Comparison of ENCODE assay signal across 17 mouse cellular contexts in genomic region chr4:53782216-53783070, GRCm38 (mm10). TPM values are rescaled to one million over a fixed set of nuclear protein-coding genes. Genes with fewer than 3 reads are reported as not detected.
DNase-seq lines count a peak whose midpoint lies in the region; ATAC-seq and TF ChIP-seq lines count a peak whose summit lies in the region.
"Had no signal": no experiment of that assay in that cellular context is flagged by ENCODE, and none has a peak within 500 bp of the region (broad histone marks: within the 10 kb centered on the region; RNA-seq: fewer than 3 reads in every experiment).

No protein-coding gene starts in this region.

- H3K27ac ChIP-seq in forebrain, embryonic 12.5 days, result no peak overlapping the region
- no peak overlapping the region for H3K27ac ChIP-seq in forebrain, embryonic 16.5 days (ENCODE audit: low read length)
- peak overlapping the region; percentile 83 for H3K27ac ChIP-seq in bone marrow macrophage, adult 2 months (ENCODE audit: insufficient read depth, low read depth, low read length)
- H3K27ac ChIP-seq in macrophage, result peak overlapping the region; percentile 37
- H3K27ac ChIP-seq: forebrain, embryonic 13.5 days; hindbrain, embryonic 13.5 days; kidney, embryonic 15.5 days; liver, embryonic 15.5 days had no signal

- peaks cover 32% of the 10 kb centered on the region for H3K4me1 ChIP-seq in forebrain, embryonic 12.5 days
- peaks cover 11% of the 10 kb centered on the region for H3K4me1 ChIP-seq in forebrain, embryonic 16.5 days (replicated peaks; ENCODE audit: control insufficient read depth, insufficient read depth, low read length)
- H3K4me1 ChIP-seq in bone marrow macrophage, adult 2 months (ENCODE audit: control insufficient read depth, insufficient read depth, low read length), result peaks cover 59% of the 10 kb centered on the region
- H3K4me1 ChIP-seq: liver, embryonic 15.5 days had no signal

- 3% methylated on average over 14 of the region's 14 CpGs for WGBS in forebrain, embryonic 12.5 days
- 9% methylated on average over 14 of the region's 14 CpGs for WGBS in forebrain, embryonic 16.5 days
- WGBS in macrophage (ENCODE audit: missing documents), result 51% methylated on average over 14 of the region's 14 CpGs

- H3K9ac ChIP-seq in forebrain, embryonic 12.5 days, result no peak overlapping the region
- no peak overlapping the region for H3K9ac ChIP-seq in forebrain, embryonic 16.5 days (replicated peaks; ENCODE audit: low read depth, low read length)
- H3K9ac ChIP-seq: forebrain, embryonic 13.5 days; hindbrain, embryonic 13.5 days; kidney, embryonic 15.5 days; liver, embryonic 15.5 days had no signal

- ATAC-seq in forebrain, embryonic 12.5 days (ENCODE audit: low FRiP score), result peak; percentile 31; the same call in 1 of the 2 replicates
- ATAC-seq in forebrain, embryonic 16.5 days, result no peak
- ATAC-seq: forebrain, embryonic 13.5 days had no signal

- TF ChIP-seq POLR2A in bone marrow macrophage, adult 2 months (IDR thresholded peaks at IDR 0.05; ENCODE audit: borderline replicate concordance, low read depth, low read length), result no peak

- peak; percentile 55 for DNase-seq in CD4-positive helper T cell, adult 2 months (ENCODE audit: low read depth, low spot score)
- DNase-seq in left cerebral cortex, postnatal 14 days (ENCODE audit: low spot score in 2 of 2), result no peak
- DNase-seq in gastrocnemius, postnatal 36 days, result no peak
- DNase-seq in thymus, postnatal 14 days, result no peak
- DNase-seq: adrenal gland, postnatal 10 days; B cell, adult 2 months; right cerebral cortex, postnatal 14 days had no signal

- intact Hi-C loops in left cerebral cortex, postnatal 14 days (cut with DNase I), result no loop called here
- intact Hi-C loops in gastrocnemius, postnatal 36 days (cut with DNase I), result loop anchor here (5.0 kb wide), 1 partner anchor 60 kb away; no protein-coding TSS in a partner anchor

- TF ChIP-seq CTCF in bone marrow macrophage, adult 2 months (IDR thresholded peaks at IDR 0.05; ENCODE audit: low read depth, low read length), result no peak

- H3K4me3 ChIP-seq in forebrain, embryonic 12.5 days (replicated peaks), result no peak overlapping the region
- H3K4me3 ChIP-seq in forebrain, embryonic 16.5 days (replicated peaks; ENCODE audit: low read length), result no peak overlapping the region
- no peak overlapping the region for H3K4me3 ChIP-seq in bone marrow macrophage, adult 2 months (ENCODE audit: insufficient read depth, low read length)
- no peak overlapping the region for H3K4me3 ChIP-seq in macrophage (ENCODE audit: inconsistent target)
- H3K4me3 ChIP-seq: forebrain, embryonic 13.5 days; hindbrain, embryonic 13.5 days; kidney, embryonic 15.5 days; liver, embryonic 15.5 days had no signal

- H3K36me3 ChIP-seq in forebrain, embryonic 12.5 days (replicated peaks), result no peaks in the 10 kb centered on the region
- H3K36me3 ChIP-seq in forebrain, embryonic 16.5 days (ENCODE audit: control insufficient read depth, insufficient read depth), result no peaks in the 10 kb centered on the region
- H3K36me3 ChIP-seq in macrophage (ENCODE audit: inconsistent target), result no peaks in the 10 kb centered on the region
- H3K36me3 ChIP-seq: hindbrain, embryonic 13.5 days; kidney, embryonic 15.5 days; liver, embryonic 15.5 days had no signal

- no peaks in the 10 kb centered on the region for H3K79me2 ChIP-seq in macrophage (ENCODE audit: inconsistent target)

- H3K27me3 ChIP-seq in forebrain, embryonic 12.5 days, result peaks cover 45% of the 10 kb centered on the region
- peaks cover 4% of the 10 kb centered on the region for H3K27me3 ChIP-seq in forebrain, embryonic 16.5 days (replicated peaks; ENCODE audit: control insufficient read depth, insufficient read depth, low read length)

- H3K4me2 ChIP-seq in forebrain, embryonic 12.5 days, result no peak overlapping the region; the same call in 1 of the 2 replicates
- no peak overlapping the region for H3K4me2 ChIP-seq in forebrain, embryonic 16.5 days (ENCODE audit: low read length)
- H3K4me2 ChIP-seq: forebrain, embryonic 13.5 days; hindbrain, embryonic 13.5 days; kidney, embryonic 15.5 days; liver, embryonic 15.5 days had no signal

- H3K9me3 ChIP-seq in forebrain, embryonic 12.5 days, result no peaks in the 10 kb centered on the region
- H3K9me3 ChIP-seq in forebrain, embryonic 16.5 days (ENCODE audit: control insufficient read depth, low read length), result no peaks in the 10 kb centered on the region
- H3K9me3 ChIP-seq: forebrain, embryonic 13.5 days; hindbrain, embryonic 13.5 days; kidney, embryonic 15.5 days; liver, embryonic 15.5 days had no signal

RNA-seq across cellular contexts. Expression of gene Tal2, which starts 2.9 kb away (rescaled TPM):
- 3.1 and 5.3 TPM in 2 replicates for polyA plus RNA-seq in forebrain, embryonic 12.5 days (2016; fragmentation: Nextera tagmentation; extraction: Ambion mirVana)
- 0.06 and 0.26 TPM in 2 replicates for polyA plus RNA-seq in forebrain, embryonic 16.5 days (2015; fragmentation: Nextera tagmentation; extraction: Ambion mirVana)
- 1.8 and 2.9 TPM in 2 replicates for polyA plus RNA-seq in bone marrow macrophage, adult 2 months (2012; ENCODE audit: insufficient read depth, insufficient read length, missing spikeins)
- total RNA-seq in macrophage (2018; cell fraction: chromatin; rRNA removed), result under 1 TPM in 9 of 26 experiments, not detected in 17; 0.19 to 0.66 (median 0.28) TPM
- total RNA-seq in macrophage (2018; cell fraction: cytosol; rRNA removed), result under 1 TPM; 0.04 to 0.30 (median 0.13) TPM
- under 1 TPM in 19 of 26 experiments, not detected in 7; 0.17 to 0.69 (median 0.30) TPM for total RNA-seq in macrophage (2018; cell fraction: nucleus; rRNA removed)
- polyA plus RNA-seq in macrophage (2018), result 0.06 to 0.18 TPM (median 0.15 TPM) in 3 replicates
- under 1 TPM in 1 of 2 experiments, not detected in 1; 0.25 TPM for total RNA-seq in left cerebral cortex, postnatal 14 days (2021)
- total RNA-seq in gastrocnemius, postnatal 36 days (2021), result under 1 TPM; 0.39 to 0.56 TPM
- total RNA-seq: layer of hippocampus, postnatal 14 days had no signal
- polyA plus RNA-seq: heart, embryonic 16.5 days; liver, embryonic 15.5 days had no signal

RNA-seq across cellular contexts. Expression of gene Tmem38b, which starts 43.4 kb away (rescaled TPM):
- polyA plus RNA-seq in forebrain, embryonic 12.5 days (2016; fragmentation: Nextera tagmentation; extraction: Ambion mirVana), result 7.7 and 8.1 TPM in 2 replicates
- polyA plus RNA-seq in forebrain, embryonic 16.5 days (2015; fragmentation: Nextera tagmentation; extraction: Ambion mirVana), result 6.8 and 8.0 TPM in 2 replicates
- polyA plus RNA-seq in bone marrow macrophage, adult 2 months (2012; ENCODE audit: insufficient read depth, insufficient read length, missing spikeins), result 77.8 and 77.9 TPM in 2 replicates
- 100 to 1,000 TPM in 4 of 26 experiments, 10 to 100 TPM in 22; 18.4 to 127 (median 40.2) TPM for total RNA-seq in macrophage (2018; cell fraction: chromatin; rRNA removed)
- 10 to 100 TPM; 17.6 to 34.3 (median 21.6) TPM for total RNA-seq in macrophage (2018; cell fraction: cytosol; rRNA removed)
- 100 to 1,000 TPM in 1 of 26 experiments, 10 to 100 TPM in 25; 30.7 to 102 (median 47.9) TPM for total RNA-seq in macrophage (2018; cell fraction: nucleus; rRNA removed)
- 14.8 to 24.8 TPM (median 19.4 TPM) in 3 replicates for polyA plus RNA-seq in macrophage (2018)
- total RNA-seq in left cerebral cortex, postnatal 14 days (2021), result 10 to 100 TPM; 10.2 to 16.8 TPM
- 10 to 100 TPM; 44.3 to 47.5 TPM for total RNA-seq in gastrocnemius, postnatal 36 days (2021)

Comparison
In these comparisons a context has a peak if more than half of its experiments do, and no peak if none do; other contexts are left out.
1. H3K27ac ChIP-seq: peak in bone marrow macrophage, adult 2 months (single experiment) and macrophage (single experiment); none in forebrain, embryonic 12.5 days (single experiment) and forebrain, embryonic 16.5 days (single experiment).